Mouse (Mus musculus): ENCODE measurements around the gene Rabif. TPM values are rescaled to one million over a fixed set of nuclear protein-coding genes. Genes with fewer than 3 reads are reported as not detected.

Rabif gene
- polyA plus RNA-seq (2017; shearing (Covaris generic)) = 30.5 TPM

DNA sequence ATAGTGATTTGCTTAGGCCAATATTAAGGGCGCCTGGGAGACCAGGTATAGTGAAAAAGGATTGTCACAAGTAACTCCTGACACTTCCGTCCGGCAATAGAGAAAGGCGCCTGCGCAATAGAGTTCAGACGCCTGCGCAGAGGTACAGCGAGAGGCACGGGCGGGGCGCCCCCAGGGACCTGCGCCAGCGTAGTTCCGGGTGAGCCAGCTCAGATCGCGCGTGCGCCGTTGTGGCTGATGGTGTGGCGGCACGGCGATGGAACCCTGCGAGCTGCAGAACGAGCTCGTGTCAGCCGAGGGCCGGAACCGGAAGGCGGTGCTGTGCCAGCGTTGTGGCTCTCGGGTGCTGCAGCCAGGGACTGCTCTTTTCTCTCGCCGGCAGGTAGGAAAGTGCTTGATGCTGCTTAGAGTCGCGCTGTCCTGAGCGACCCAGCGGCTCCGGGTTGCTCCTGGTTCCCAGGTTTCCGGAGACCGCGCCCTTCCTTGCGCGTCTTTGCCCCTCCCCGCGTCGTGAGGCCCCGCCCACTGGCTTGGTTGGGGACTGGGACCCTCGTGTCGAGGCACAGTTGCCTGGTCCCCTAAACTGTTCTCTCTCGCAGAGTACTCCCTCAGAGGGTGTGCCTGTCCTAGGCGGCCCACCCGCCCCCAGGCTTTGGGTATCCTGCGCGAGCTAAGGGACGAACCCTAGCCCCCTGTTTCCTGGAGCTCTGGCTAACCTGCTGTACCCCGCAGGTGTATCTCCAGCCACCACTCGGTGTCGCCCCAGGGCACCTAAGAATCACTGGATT lies at the start of gene Rabif:
Gene Rabif, plus strand, starts transcription at position 221 of the 788 bp plus-strand sequence.

GRCm38 (mm10) chr1:134454904-134455824 lies 39.3 kb upstream of the Rabif start, which contains the start of gene Klhl12:
Klhl12 (plus strand) TSS chr1:134455531.

DNA sequence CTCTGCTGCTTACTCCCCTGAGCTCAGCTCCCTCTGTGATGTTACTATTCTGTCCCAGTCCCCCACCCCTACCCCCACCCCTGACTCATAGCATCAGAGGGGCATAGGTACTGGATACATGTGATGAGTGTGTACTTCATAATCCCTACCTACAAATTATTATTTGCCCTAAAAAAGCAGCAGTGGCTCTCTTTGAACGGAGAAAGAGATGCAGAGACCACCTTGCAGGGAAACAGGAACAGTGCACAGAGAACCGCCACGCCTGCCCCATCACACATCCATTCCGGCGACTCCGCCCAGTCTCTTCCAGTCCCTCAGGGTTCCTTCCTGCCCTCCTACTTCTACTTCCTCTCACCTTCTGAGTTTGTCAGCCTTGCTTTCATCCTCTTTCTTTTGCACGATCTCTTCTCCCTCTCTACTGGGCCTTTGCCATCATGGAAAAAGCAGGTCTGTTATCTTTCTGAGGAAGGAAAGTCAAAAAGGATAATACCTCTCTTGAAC lies 55.2 kb downstream of the Rabif start, which contains the start of gene Mgat4e:
Gene Mgat4e, minus strand, starts transcription at position 51 of the 501 bp plus-strand sequence.

Other genes starting within 250 kb of the Rabif start
- gene Myog, start 204.7 kb upstream of the Rabif start, polyA plus RNA-seq (2017; shearing (Covaris generic)) = not detected
- gene Ppfia4, start 161.7 kb upstream of the Rabif start, polyA plus RNA-seq (2017; shearing (Covaris generic)) = not detected
- gene Tmem183a, start 132.7 kb upstream of the Rabif start, polyA plus RNA-seq (2017; shearing (Covaris generic)) = 112 TPM
- not detected for gene 4933406M09Rik, start 108.7 kb upstream of the Rabif start, polyA plus RNA-seq (2017; shearing (Covaris generic))
- gene Cyb5r1, start 89.1 kb upstream of the Rabif start, polyA plus RNA-seq (2017; shearing (Covaris generic)) = 23.7 TPM
- gene Adipor1, start 79.3 kb upstream of the Rabif start, polyA plus RNA-seq (2017; shearing (Covaris generic)) = 119 TPM
- gene Klhl12, start 39.1 kb upstream of the Rabif start, polyA plus RNA-seq (2017; shearing (Covaris generic)) = 24.5 TPM
- not detected for gene Mgat4e, start 55.0 kb downstream of the Rabif start, polyA plus RNA-seq (2017; shearing (Covaris generic))
- gene Kdm5b, start 65.5 kb downstream of the Rabif start, polyA plus RNA-seq (2017; shearing (Covaris generic)) = 33.5 TPM
- gene Syt2, start 152.0 kb downstream of the Rabif start, polyA plus RNA-seq (2017; shearing (Covaris generic)) = 0.79 TPM